Mouse (Mus musculus) bone marrow, adult 2 months (tissue): Measurements from ENCODE around the gene Cadm2.

Source experiments
- CTCF ChIP-seq: fragments of 200-500 bp; IDR thresholded peaks from 2 replicates; pipeline ENCODE4 v1.5.1; 2011; ENCODE audit warnings: low read length, control low read depth; ENCODE audit not compliant: control insufficient read depth, insufficient read depth
- POLR2A ChIP-seq: fragments of 200-500 bp; IDR thresholded peaks from 2 replicates; pipeline ENCODE4 v1.6.1; 2011; ENCODE audit warnings: low read depth, mild to moderate bottlenecking, control low read depth, low read length, borderline replicate concordance; ENCODE audit not compliant: control insufficient read depth

DNA sequence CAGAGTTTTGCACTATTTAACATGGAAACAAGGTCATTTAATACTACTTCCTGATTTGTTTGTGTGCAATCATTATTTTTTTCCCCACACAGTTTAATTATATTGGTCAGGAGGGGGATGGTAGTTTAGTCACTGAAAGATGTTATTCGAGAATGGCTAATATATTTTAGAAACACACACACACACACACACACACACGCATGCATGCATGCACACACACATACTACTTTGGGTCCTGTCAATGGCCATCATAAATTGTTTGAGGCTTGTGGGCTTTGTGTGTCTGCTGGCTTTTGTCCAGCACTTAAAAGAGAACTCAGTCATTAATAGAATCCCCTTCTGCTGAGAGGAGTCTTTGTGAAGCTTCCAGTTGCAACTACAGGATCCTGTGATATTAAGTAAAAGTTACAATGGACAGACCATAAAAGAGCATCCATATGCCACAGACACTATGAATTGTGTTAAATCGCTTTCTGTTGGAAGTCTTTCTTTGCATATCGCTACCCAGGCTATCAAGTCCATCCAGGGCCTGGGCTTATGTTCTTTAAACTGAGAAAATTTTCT, 427.8 kb downstream of the Cadm2 start:
- TF ChIP-seq POLR2A (no peak), CTCF (no peak)
